Mouse (Mus musculus) stomach, embryonic 14.5 days (tissue): ENCODE measurements around the gene Notch3. TPM values are rescaled to one million over a fixed set of nuclear protein-coding genes. Genes with fewer than 3 reads are reported as not detected.
A peak's percentile ranks its signal among the peaks of the same experiment; 100 is the strongest.
"Not testable (repeated sequence)": the region's sequence is repeated elsewhere in the genome, so short reads cannot be mapped to it uniquely, and the experiment has no call there.

Experiments used
- ATAC-seq: fragments of 200-750 bp; cut with Nextera tagmentation; 2 replicates; pipeline ENCODE4 v1.8.0; 2017; ENCODE audit warnings: low read depth, moderate TSS enrichment; ENCODE audit not compliant: insufficient number of reproducible peaks, insufficient read depth, low FRiP score
- H3K27ac ChIP-seq: fragments of 300-500 bp; sonication (generic); 2 replicates; pipeline ENCODE4 v1.5.1; 2014; ENCODE audit warnings: mild to moderate bottlenecking, low read length, moderate library complexity, mixed read lengths
- H3K27me3 ChIP-seq: fragments of 300-500 bp; sonication (generic); 2 replicates; pipeline ENCODE4 v1.6.1; 2014; ENCODE audit warnings: low read length, control low read depth, mixed read lengths; ENCODE audit not compliant: control insufficient read depth, insufficient read depth
- H3K36me3 ChIP-seq: fragments of 300-500 bp; sonication (generic); 2 replicates; pipeline ENCODE4 v1.6.1; 2014; ENCODE audit warnings: mild to moderate bottlenecking, control low read depth, low read length, moderate library complexity, mixed read lengths; ENCODE audit not compliant: control insufficient read depth, insufficient read depth
- H3K4me1 ChIP-seq: fragments of 300-500 bp; sonication (generic); 2 replicates; pipeline ENCODE4 v1.6.1; 2014; ENCODE audit warnings: low read length, control low read depth, mixed read lengths; ENCODE audit not compliant: control insufficient read depth, insufficient read depth
- H3K4me2 ChIP-seq: fragments of 300-500 bp; sonication (generic); replicated peaks from 2 replicates; pipeline ENCODE4 v1.6.1; 2014; ENCODE audit warnings: low read depth, low read length, control low read depth
- H3K4me3 ChIP-seq: fragments of 300-500 bp; sonication (generic); 2 replicates; pipeline ENCODE4 v1.5.1; 2014; ENCODE audit warnings: low read depth, low read length, control low read depth
- H3K9ac ChIP-seq: fragments of 300-500 bp; sonication (generic); replicated peaks from 2 replicates; pipeline ENCODE4 v1.6.1; 2014; ENCODE audit warnings: low read depth, mild to moderate bottlenecking, control low read depth, low read length, moderate library complexity, mixed read lengths
- H3K9me3 ChIP-seq: fragments of 300-500 bp; sonication (generic); 2 replicates; pipeline ENCODE4 v1.6.1; 2016; ENCODE audit warnings: low read depth, low read length, control low read depth; ENCODE audit not compliant: control insufficient read depth
- WGBS: fragments of 180-500 bp; shearing (Covaris S2); extraction: QIAGEN DNeasy Blood & Tissue Kit; methylation state at CpG from one replicate; pipeline ENCODE4 v1.1.7; 2014; 5-methylcytosine and 5-hydroxymethylcytosine counted together
- polyA plus RNA-seq: library from polyadenylated mRNA; unstranded; fragments of >200 nt; fragmentation: Nextera tagmentation; extraction: Ambion mirVana; gene quantifications from 2 replicates; pipeline ENCODE4 v1.2.1, GENCODE M21; 2014

Notch3 gene
- polyA plus RNA-seq, 1 experiment from 2014 or later: 22.2 TPM

- ATAC-seq: peak; percentile 90
- 1% methylated on average over 44 of the region's 44 CpGs for WGBS
- Histone ChIP-seq H3K9me3 (no peaks in the 10 kb centered on the region), H3K4me2 (peak overlapping the region; percentile 89), H3K4me3 (peak overlapping the region; percentile 38), H3K4me1 (no peaks in the 10 kb centered on the region), H3K27me3 (0 out of 2 replicates have a peak, but pooled peaks cover 2% of the 10 kb centered on the region), H3K27ac (no peak overlapping the region), H3K36me3 (no peaks in the 10 kb centered on the region), H3K9ac (no peak overlapping the region; the same call in 1 of the 2 replicates)
Measured at GRCm38 (mm10) chr17:32099943-32100586, 66.6 kb downstream of the Notch3 start.

GRCm38 (mm10) chr17:32099574-32099942, 67.1 kb downstream of the Notch3 start:
- Histone ChIP-seq H3K4me3 (peak overlapping the region; percentile 38; the same call in 1 of the 2 replicates), H3K4me1 (no peaks in the 10 kb centered on the region), H3K27ac (no peak overlapping the region), H3K9me3 (no peaks in the 10 kb centered on the region), H3K27me3 (0 out of 2 replicates have a peak, but pooled peaks cover 2% of the 10 kb centered on the region), H3K9ac (no peak overlapping the region), H3K36me3 (no peaks in the 10 kb centered on the region), H3K4me2 (peak overlapping the region; percentile 89)
- 28% methylated on average over 8 of the region's 8 CpGs for WGBS
- peak; percentile 42; the same call in 1 of the 2 replicates for ATAC-seq

GRCm38 (mm10) chr17:32098905-32099304, 67.7 kb downstream of the Notch3 start:
- H3K36me3 ChIP-seq, H3K4me3 ChIP-seq, H3K9me3 ChIP-seq, H3K9ac ChIP-seq, H3K27me3 ChIP-seq, ATAC-seq, H3K27ac ChIP-seq, H3K4me1 ChIP-seq, H3K4me2 ChIP-seq: not testable (repeated sequence)
- 83% methylated on average over 6 of the region's 6 CpGs for WGBS

DNA sequence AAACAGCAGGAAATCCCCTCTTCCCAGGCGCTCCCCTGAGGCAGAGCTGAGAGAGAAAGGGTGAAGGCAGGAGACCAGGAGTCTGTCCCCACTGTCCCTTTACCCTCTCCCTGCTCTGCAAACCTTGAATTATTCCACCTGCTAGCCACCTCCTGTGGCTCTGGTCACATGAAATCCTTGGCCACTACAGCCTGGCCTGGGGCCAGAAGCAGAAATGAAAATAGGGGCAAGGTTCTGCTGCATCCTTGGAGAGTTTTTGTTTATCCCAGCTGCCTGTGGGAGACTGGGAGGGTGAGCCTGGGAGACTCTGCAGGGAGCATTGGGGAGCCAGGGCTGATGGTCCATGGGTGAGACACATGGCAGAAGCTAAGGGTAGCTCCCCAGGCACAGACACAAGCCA, 69.0 kb downstream of the Notch3 start:
- no peaks in the 10 kb centered on the region for H3K9me3 ChIP-seq
- H3K4me2 ChIP-seq: no peak overlapping the region
- no peak overlapping the region for H3K9ac ChIP-seq
- H3K4me1 ChIP-seq: no peaks in the 10 kb centered on the region
- H3K27ac ChIP-seq: no peak overlapping the region
- H3K27me3 ChIP-seq: 0 out of 2 replicates have a peak, but pooled peaks cover 2% of the 10 kb centered on the region
- no peak overlapping the region for H3K4me3 ChIP-seq
- no peak for ATAC-seq
- WGBS: 56% methylated on average over 1 of the region's 1 CpGs
- no peaks in the 10 kb centered on the region for H3K36me3 ChIP-seq

DNA sequence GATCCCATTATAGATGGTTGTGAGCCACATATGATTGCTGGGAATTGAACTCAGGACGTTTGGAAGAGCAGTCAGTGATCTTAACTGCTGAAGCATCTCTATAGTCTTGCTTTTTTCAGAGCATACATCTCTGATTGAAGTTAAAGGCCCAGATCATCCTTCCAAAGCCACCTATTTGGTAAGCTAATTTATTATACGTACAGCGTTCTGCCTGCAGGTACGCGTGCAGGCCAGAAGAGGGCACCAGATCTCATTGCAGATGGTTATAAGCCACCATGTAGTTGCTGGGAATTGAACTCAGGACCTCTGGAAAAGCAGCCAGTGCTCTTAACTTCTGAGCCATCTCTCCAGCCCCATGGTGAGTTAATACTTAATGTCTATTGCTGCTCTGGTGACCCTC, 73.8 kb downstream of the Notch3 start:
- no peak overlapping the region for H3K9ac ChIP-seq
- H3K4me3 ChIP-seq: no peak overlapping the region
- peaks cover 6% of the 10 kb centered on the region for H3K4me1 ChIP-seq
- no peak overlapping the region for H3K4me2 ChIP-seq
- WGBS: 82% methylated on average over 5 of the region's 5 CpGs
- H3K9me3 ChIP-seq: no peaks in the 10 kb centered on the region
- no peaks in the 10 kb centered on the region for H3K36me3 ChIP-seq
- no peak overlapping the region for H3K27ac ChIP-seq
- no peak for ATAC-seq
- no peaks in the 10 kb centered on the region for H3K27me3 ChIP-seq

GRCm38 (mm10) chr17:32092241-32092619, 74.4 kb downstream of the Notch3 start:
- Histone ChIP-seq H3K9me3 (no peaks in the 10 kb centered on the region), H3K4me2 (no peak overlapping the region), H3K36me3 (no peaks in the 10 kb centered on the region), H3K27ac (no peak overlapping the region; the same call in 1 of the 2 replicates), H3K9ac (no peak overlapping the region), H3K27me3 (no peaks in the 10 kb centered on the region), H3K4me3 (no peak overlapping the region), H3K4me1 (peaks cover 6% of the 10 kb centered on the region)
- WGBS: 86% methylated on average over 1 of the region's 1 CpGs
- no peak for ATAC-seq

DNA sequence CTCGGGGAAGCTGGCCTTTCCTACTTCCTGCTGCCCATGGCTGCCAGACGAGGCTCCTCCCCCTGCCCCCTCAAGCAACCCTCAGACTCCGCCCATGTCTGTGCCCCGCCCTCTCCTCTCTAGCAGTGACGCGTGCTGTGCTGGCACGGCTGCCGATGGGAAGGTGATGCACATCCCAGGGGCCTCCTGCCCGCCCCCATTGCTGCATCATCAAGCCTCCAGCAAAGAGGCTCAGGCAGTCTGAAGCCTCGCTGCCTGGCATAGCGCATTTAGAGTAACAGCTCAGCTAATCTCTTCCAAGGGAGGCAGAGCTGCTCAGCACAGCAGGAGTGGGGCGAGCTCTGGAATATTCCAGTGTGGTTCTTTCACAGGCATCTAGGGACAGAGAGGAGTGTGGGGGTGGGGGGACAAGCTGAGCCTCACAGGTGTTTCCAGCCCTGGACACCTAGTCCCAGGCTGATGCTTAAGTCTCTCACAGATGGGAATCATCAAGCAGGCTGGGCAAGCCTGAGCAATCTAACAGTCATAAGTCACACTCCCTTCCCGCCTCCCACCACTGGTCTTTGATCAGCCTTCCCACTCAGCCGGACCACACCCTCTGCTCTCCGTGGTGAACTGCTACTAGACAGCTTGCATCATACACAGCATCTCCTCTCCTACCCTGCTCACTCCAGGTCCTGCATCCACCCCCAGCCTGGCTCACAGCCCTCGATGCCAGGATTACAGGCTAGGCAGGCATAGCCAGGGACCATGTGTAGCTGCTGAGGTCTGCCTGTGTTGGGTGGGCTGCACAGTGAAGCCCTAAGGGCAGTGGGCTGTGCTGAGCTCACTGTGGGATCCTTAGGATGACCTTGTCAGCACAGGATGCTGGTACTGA, 75.0 kb downstream of the Notch3 start:
- not testable (repeated sequence) for H3K9me3 ChIP-seq, H3K4me1 ChIP-seq, H3K36me3 ChIP-seq, H3K27me3 ChIP-seq, H3K9ac ChIP-seq
- ATAC-seq: peak; percentile 93
- peak overlapping the region; percentile 17 for H3K4me3 ChIP-seq
- H3K4me2 ChIP-seq: peak overlapping the region; percentile 46
- peak overlapping the region; percentile 48; the same call in 1 of the 2 replicates for H3K27ac ChIP-seq
- WGBS: 4% methylated on average over 14 of the region's 16 CpGs

DNA sequence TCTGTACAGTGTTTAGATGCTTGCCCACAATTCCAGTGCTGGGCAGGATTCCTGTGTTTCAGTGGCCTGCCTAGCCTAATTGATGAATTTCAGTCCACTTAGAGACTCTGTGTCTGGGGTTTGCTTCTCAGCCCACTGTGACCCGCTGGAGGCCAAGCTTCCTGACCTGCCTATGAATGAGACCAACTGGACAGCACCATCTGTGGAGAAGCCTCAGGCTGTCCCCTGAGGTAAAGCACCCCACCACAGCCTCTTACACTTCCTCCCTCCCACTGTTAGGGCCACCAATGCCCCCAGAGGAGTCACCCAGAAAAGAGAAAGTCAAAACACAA, 75.7 kb downstream of the Notch3 start:
- Histone ChIP-seq H3K27me3 (no peaks in the 10 kb centered on the region), H3K4me1 (peaks cover 6% of the 10 kb centered on the region), H3K27ac (peak overlapping the region; percentile 48; the same call in 1 of the 2 replicates), H3K9ac (no peak overlapping the region), H3K9me3 (no peaks in the 10 kb centered on the region), H3K4me2 (peak overlapping the region; percentile 46), H3K4me3 (peak overlapping the region; percentile 17), H3K36me3 (no peaks in the 10 kb centered on the region)
- WGBS: 0% methylated on average over 1 of the region's 1 CpGs
- ATAC-seq: no peak
